ENCODE assay signal across 21 mouse cellular contexts in the genomic region with DNA sequence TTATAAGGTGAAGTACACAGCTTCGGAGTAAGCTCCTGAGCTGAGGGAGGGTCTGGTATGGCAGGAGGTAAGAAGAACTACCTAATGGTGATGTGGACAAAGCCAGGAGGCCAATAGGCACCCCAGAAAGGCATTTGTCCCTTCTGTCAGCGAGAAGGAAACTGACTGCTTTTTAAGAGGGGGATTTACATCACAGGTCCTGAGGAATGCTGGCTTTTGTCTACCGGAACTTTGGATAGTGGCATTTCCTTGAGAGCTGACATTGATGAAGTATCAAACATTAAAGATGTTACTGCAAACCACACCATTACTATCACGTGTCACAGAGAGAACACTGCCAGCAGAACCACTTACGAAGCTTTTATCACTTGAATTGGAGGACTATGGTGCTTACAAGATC. TPM values are rescaled to one million over a fixed set of nuclear protein-coding genes. Genes with fewer than 3 reads are reported as not detected.
DNase-seq lines count a peak whose midpoint lies in the region; ATAC-seq and TF ChIP-seq lines count a peak whose summit lies in the region.
"Had no signal": no experiment of that assay in that cellular context is flagged by ENCODE, and none has a peak within 500 bp of the region (broad histone marks: within the 10 kb centered on the region; RNA-seq: fewer than 3 reads in every experiment).

No protein-coding gene starts in this region.

- TF ChIP-seq POLR2A in kidney, adult 2 months (IDR thresholded peaks at IDR 0.05; ENCODE audit: low read depth, low read length), result no peak

- no peaks in the 10 kb centered on the region for H3K36me3 ChIP-seq in kidney, adult 2 months (ENCODE audit: control insufficient read depth, insufficient read depth, low read length)
- H3K36me3 ChIP-seq in neural tube, embryonic 13.5 days, result no peaks in the 10 kb centered on the region
- no peaks in the 10 kb centered on the region for H3K36me3 ChIP-seq in neural tube, embryonic 15.5 days
- H3K36me3 ChIP-seq: embryonic facial prominence, embryonic 12.5 days; hindbrain, embryonic 12.5 days; intestine, embryonic 15.5 days had no signal

- no peak overlapping the region for H3K9ac ChIP-seq in neural tube, embryonic 13.5 days
- no peak overlapping the region for H3K9ac ChIP-seq in neural tube, embryonic 15.5 days (replicated peaks)
- H3K9ac ChIP-seq: embryonic facial prominence, embryonic 12.5 days; forebrain, embryonic 13.5 days; forebrain, postnatal 0 days; heart, embryonic 13.5 days; hindbrain, embryonic 12.5 days; intestine, embryonic 15.5 days had no signal

- no peak for ATAC-seq in neural tube, embryonic 13.5 days (ENCODE audit: low read depth)
- no peak for ATAC-seq in neural tube, embryonic 15.5 days (ENCODE audit: low FRiP score)
- no peak for ATAC-seq in granulocyte monocyte progenitor cell, adult 5-6 weeks (replicated peaks; ENCODE audit: poor library complexity, severe bottlenecking)
- ATAC-seq: forebrain, embryonic 13.5 days; forebrain, postnatal 0 days; intestine, embryonic 15.5 days; Patski had no signal

- DNase-seq in gastrocnemius, adult 2 months, result no peak
- DNase-seq in gastrocnemius, adult 8-10 months (ENCODE audit: low spot score in 2 of 2), result no peak
- peak; percentile 43 for DNase-seq in kidney, adult 2 months
- DNase-seq in kidney, adult 11 months, result no peak
- DNase-seq: adrenal gland, adult 8-10 months; adrenal gland, postnatal 36 days; cerebellum, adult 8-10 months; cerebellum, postnatal 25 days; forebrain, postnatal 0 days; gastrocnemius, postnatal 36 days; heart, postnatal 4 days had no signal

- peak overlapping the region; percentile 53 for H3K27ac ChIP-seq in gastrocnemius, adult 2 months
- H3K27ac ChIP-seq in kidney, adult 2 months (ENCODE audit: insufficient read depth, low read depth, low read length), result peak overlapping the region; percentile 2; the same call in 1 of the 2 replicates
- peak overlapping the region; percentile 24; the same call in 1 of the 2 replicates for H3K27ac ChIP-seq in neural tube, embryonic 13.5 days (replicated peaks)
- H3K27ac ChIP-seq in neural tube, embryonic 15.5 days (replicated peaks), result no peak overlapping the region
- H3K27ac ChIP-seq: embryonic facial prominence, embryonic 12.5 days; forebrain, embryonic 13.5 days; heart, embryonic 13.5 days; hindbrain, embryonic 12.5 days; intestine, embryonic 15.5 days had no signal

- no peak for TF ChIP-seq CTCF in gastrocnemius, adult 2 months (IDR thresholded peaks at IDR 0.05)
- TF ChIP-seq CTCF in kidney, adult 2 months (conservative IDR thresholded peaks at IDR 0.05; ENCODE audit: insufficient read depth, insufficient read length, low read depth, low read length), result no peak

- H3K27me3 ChIP-seq in kidney, adult 2 months (replicated peaks; ENCODE audit: control insufficient read depth, insufficient read depth, low read length), result no peaks in the 10 kb centered on the region
- no peaks in the 10 kb centered on the region for H3K27me3 ChIP-seq in neural tube, embryonic 13.5 days
- H3K27me3 ChIP-seq in neural tube, embryonic 15.5 days (replicated peaks), result no peaks in the 10 kb centered on the region
- H3K27me3 ChIP-seq: CH12.LX; embryonic facial prominence, embryonic 12.5 days; forebrain, embryonic 13.5 days; heart, embryonic 13.5 days; hindbrain, embryonic 12.5 days; intestine, embryonic 15.5 days; Patski had no signal

- WGBS in kidney, adult 2 months, result 42% methylated on average over 5 of the region's 5 CpGs
- 36% methylated on average over 5 of the region's 5 CpGs for WGBS in neural tube, embryonic 13.5 days
- 35% methylated on average over 5 of the region's 5 CpGs for WGBS in neural tube, embryonic 15.5 days

- intact Hi-C loops in gastrocnemius, adult 2 months (cut with DNase I), result no loop called here

- H3K4me2 ChIP-seq in neural tube, embryonic 13.5 days, result no peak overlapping the region
- H3K4me2 ChIP-seq in neural tube, embryonic 15.5 days, result no peak overlapping the region
- H3K4me2 ChIP-seq: embryonic facial prominence, embryonic 12.5 days; forebrain, embryonic 13.5 days; heart, embryonic 13.5 days; hindbrain, embryonic 12.5 days; intestine, embryonic 15.5 days had no signal

- H3K9me3 ChIP-seq in neural tube, embryonic 13.5 days, result no peaks in the 10 kb centered on the region
- H3K9me3 ChIP-seq in neural tube, embryonic 15.5 days (replicated peaks), result no peaks in the 10 kb centered on the region
- H3K9me3 ChIP-seq: embryonic facial prominence, embryonic 12.5 days; forebrain, embryonic 13.5 days; heart, embryonic 13.5 days; hindbrain, embryonic 12.5 days; intestine, embryonic 15.5 days had no signal

- no peak overlapping the region for H3K4me3 ChIP-seq in gastrocnemius, adult 2 months
- no peak overlapping the region for H3K4me3 ChIP-seq in kidney, adult 2 months (ENCODE audit: insufficient read depth, low read depth, low read length)
- no peak overlapping the region for H3K4me3 ChIP-seq in neural tube, embryonic 13.5 days
- no peak overlapping the region for H3K4me3 ChIP-seq in neural tube, embryonic 15.5 days (replicated peaks)
- H3K4me3 ChIP-seq: embryonic facial prominence, embryonic 12.5 days; forebrain, embryonic 13.5 days; heart, embryonic 13.5 days; hindbrain, embryonic 12.5 days; intestine, embryonic 15.5 days had no signal

- H3K4me1 ChIP-seq in kidney, adult 2 months (ENCODE audit: control insufficient read depth, insufficient read depth, low read length), result peaks cover 26% of the 10 kb centered on the region
- H3K4me1 ChIP-seq in neural tube, embryonic 13.5 days (replicated peaks), result peaks cover 47% of the 10 kb centered on the region
- H3K4me1 ChIP-seq in neural tube, embryonic 15.5 days, result peaks cover 40% of the 10 kb centered on the region

RNA-seq across cellular contexts. Expression of a gene that starts 15.2 kb away (rescaled TPM):
- 10 to 100 TPM; 21.3 to 24.0 TPM for total RNA-seq in gastrocnemius, adult 2 months (2021)
- 10 to 100 TPM; 18.6 to 23.3 (median 21.5) TPM for total RNA-seq in gastrocnemius, adult 8-10 months (2022)
- 15.9 and 16.5 TPM in 2 replicates for polyA plus RNA-seq in kidney, adult 2 months (2012; rRNA removed)
- polyA plus RNA-seq in neural tube, embryonic 13.5 days (2015; fragmentation: Nextera tagmentation; extraction: Ambion mirVana), result 47.2 and 54.5 TPM in 2 replicates
- polyA plus RNA-seq in neural tube, embryonic 15.5 days (2015; fragmentation: Nextera tagmentation; extraction: Ambion mirVana), result 49.0 and 53.5 TPM in 2 replicates
- 24.2 and 26.7 TPM in 2 replicates for total RNA-seq in granulocyte monocyte progenitor cell, adult 5-6 weeks (2014; fragmentation: Nextera tagmentation)
- 15.3 and 22.0 TPM in 2 replicates for total RNA-seq in granulocyte monocyte progenitor cell, adult 5-6 weeks (2017)
